ENCODE assay signal across 9 mouse cellular contexts in genomic region chr19:53052031-53052670, GRCm38 (mm10). TPM values are rescaled to one million over a fixed set of nuclear protein-coding genes. Genes with fewer than 3 reads are reported as not detected.
DNase-seq lines count a peak whose midpoint lies in the region; ATAC-seq and TF ChIP-seq lines count a peak whose summit lies in the region.
"Had no signal": no experiment of that assay in that cellular context is flagged by ENCODE, and none has a peak within 500 bp of the region (broad histone marks: within the 10 kb centered on the region; RNA-seq: fewer than 3 reads in every experiment).

No protein-coding gene starts in this region.

- H3K9ac ChIP-seq in heart, embryonic 12.5 days = no peak overlapping the region
- H3K9ac ChIP-seq in forebrain, embryonic 14.5 days (ENCODE audit: low read length) = no peak overlapping the region
- no peak overlapping the region for H3K9ac ChIP-seq in liver, embryonic 14.5 days (replicated peaks)

- ATAC-seq in heart, embryonic 12.5 days (ENCODE audit: insufficient number of reproducible peaks, low FRiP score) = no peak
- ATAC-seq in forebrain, embryonic 14.5 days = no peak
- ATAC-seq in liver, embryonic 14.5 days (ENCODE audit: insufficient read depth) = peak; percentile 49
- ATAC-seq: Patski had no signal

- H3K27ac ChIP-seq in heart, embryonic 12.5 days (ENCODE audit: poor library complexity, severe bottlenecking) = no peak overlapping the region
- H3K27ac ChIP-seq in heart, embryonic 10.5 days = no peak overlapping the region
- H3K27ac ChIP-seq in forebrain, embryonic 14.5 days (ENCODE audit: low read depth, low read length) = no peak overlapping the region
- no peak overlapping the region for H3K27ac ChIP-seq in liver, embryonic 14.5 days

- TF ChIP-seq CTCF in liver, embryonic 14.5 days (IDR thresholded peaks at IDR 0.05; ENCODE audit: low read depth) = no peak

- no peaks in the 10 kb centered on the region for H3K36me3 ChIP-seq in heart, embryonic 12.5 days
- H3K36me3 ChIP-seq in heart, embryonic 10.5 days = no peaks in the 10 kb centered on the region
- H3K36me3 ChIP-seq in forebrain, embryonic 14.5 days (ENCODE audit: control insufficient read depth, insufficient read depth, low read length) = no peaks in the 10 kb centered on the region
- no peaks in the 10 kb centered on the region for H3K36me3 ChIP-seq in liver, embryonic 14.5 days (replicated peaks; ENCODE audit: control insufficient read depth, insufficient read depth, low read depth)

- TF ChIP-seq EP300 in liver, embryonic 14.5 days (IDR thresholded peaks at IDR 0.05; ENCODE audit: low read depth) = no peak

- H3K4me2 ChIP-seq in heart, embryonic 12.5 days = 0 out of 2 replicates have a peak overlapping the region, but pooled peaks have one; percentile 11
- 0 out of 2 replicates have a peak overlapping the region, but pooled peaks have one; percentile 3 for H3K4me2 ChIP-seq in forebrain, embryonic 14.5 days (ENCODE audit: low read length)
- H3K4me2 ChIP-seq in liver, embryonic 14.5 days (ENCODE audit: low read depth) = peak overlapping the region; percentile 32

- H3K9me3 ChIP-seq in heart, embryonic 12.5 days (replicated peaks) = no peaks in the 10 kb centered on the region
- H3K9me3 ChIP-seq in heart, embryonic 10.5 days = no peaks in the 10 kb centered on the region
- H3K9me3 ChIP-seq in forebrain, embryonic 14.5 days (replicated peaks; ENCODE audit: control insufficient read depth, low read length) = peaks cover 5% of the 10 kb centered on the region; the same call in 1 of the 2 replicates
- peaks cover 5% of the 10 kb centered on the region; the same call in 1 of the 2 replicates for H3K9me3 ChIP-seq in liver, embryonic 14.5 days (ENCODE audit: control insufficient read depth, low read length)

- H3K4me3 ChIP-seq in heart, embryonic 12.5 days = no peak overlapping the region
- no peak overlapping the region for H3K4me3 ChIP-seq in heart, embryonic 10.5 days
- no peak overlapping the region for H3K4me3 ChIP-seq in forebrain, embryonic 14.5 days (ENCODE audit: low read depth, low read length)
- no peak overlapping the region for H3K4me3 ChIP-seq in liver, embryonic 14.5 days (ENCODE audit: insufficient read depth in 1 of 2, low read depth in 2 of 2, low read length in 2 of 2)

- no peak for DNase-seq in heart, embryonic 10.5 days (ENCODE audit: low spot score)
- DNase-seq in R1 (ENCODE audit: low read depth, low spot score) = peak; percentile 86
- DNase-seq in forebrain, embryonic 14.5 days (ENCODE audit: low spot score) = no peak
- no peak for DNase-seq in liver, embryonic 14.5 days (ENCODE audit: low read depth in 3 of 3, low spot score in 3 of 3)
- DNase-seq in spleen, adult 18-20 months = no peak
- DNase-seq in urinary bladder, postnatal 14 days (ENCODE audit: low spot score) = no peak
- DNase-seq in layer of hippocampus, adult 11-12 months (ENCODE audit: low spot score) = no peak

- 39% methylated on average over 19 of the region's 19 CpGs for WGBS in heart, embryonic 12.5 days
- WGBS in heart, embryonic 10.5 days = 43% methylated on average over 19 of the region's 19 CpGs
- 19% methylated on average over 19 of the region's 19 CpGs for WGBS in forebrain, embryonic 14.5 days
- WGBS in liver, embryonic 14.5 days (ENCODE audit: insufficient replicate concordance) = 51% methylated on average over 19 of the region's 19 CpGs

- H3K4me1 ChIP-seq in heart, embryonic 12.5 days (replicated peaks) = peaks cover 8% of the 10 kb centered on the region; the same call in 1 of the 2 replicates
- H3K4me1 ChIP-seq in heart, embryonic 10.5 days = peaks cover 16% of the 10 kb centered on the region
- H3K4me1 ChIP-seq in forebrain, embryonic 14.5 days (ENCODE audit: control insufficient read depth, insufficient read depth, low read length) = no peaks in the 10 kb centered on the region; the same call in 1 of the 2 replicates
- peaks cover 0 to 5% of the 10 kb centered on the region in 2 experiments; a peak in 2 of 4 replicates for H3K4me1 ChIP-seq in liver, embryonic 14.5 days (replicated peaks; ENCODE audit: control insufficient read depth in 2 of 2, insufficient read depth in 2 of 2, low read length in 1 of 2)

- no peaks in the 10 kb centered on the region for H3K27me3 ChIP-seq in heart, embryonic 12.5 days (replicated peaks)
- H3K27me3 ChIP-seq in heart, embryonic 10.5 days (ENCODE audit: insufficient read depth, poor library complexity, severe bottlenecking) = no peaks in the 10 kb centered on the region
- H3K27me3 ChIP-seq in forebrain, embryonic 14.5 days (replicated peaks; ENCODE audit: control insufficient read depth, insufficient read depth, low read length) = no peaks in the 10 kb centered on the region
- no peaks in the 10 kb centered on the region for H3K27me3 ChIP-seq in liver, embryonic 14.5 days (ENCODE audit: control insufficient read depth, insufficient read depth, low read length)
- H3K27me3 ChIP-seq: Patski had no signal

RNA-seq across cellular contexts. Expression of gene Xpnpep1, which starts 12.1 kb away (rescaled TPM):
- 191 TPM in 2 replicates for polyA plus RNA-seq in heart, embryonic 12.5 days (2016; fragmentation: Nextera tagmentation; extraction: Ambion mirVana)
- 193 and 211 TPM in 2 replicates for polyA plus RNA-seq in heart, embryonic 10.5 days (2016; fragmentation: Nextera tagmentation; extraction: Ambion mirVana)
- polyA plus RNA-seq in forebrain, embryonic 14.5 days (2014; fragmentation: Nextera tagmentation; extraction: Ambion mirVana) = 155 and 158 TPM in 2 replicates
- 47.4 and 51.9 TPM in 2 replicates for polyA plus RNA-seq in liver, embryonic 14.5 days (2012; rRNA removed)
- 93.9 and 95.1 TPM in 2 replicates for polyA plus RNA-seq in liver, embryonic 14.5 days (2014; fragmentation: Nextera tagmentation; extraction: Ambion mirVana)
